Mouse (Mus musculus) heart, embryonic 16.5 days (tissue): Measurements from ENCODE around the gene Klhdc4. TPM values are rescaled to one million over a fixed set of nuclear protein-coding genes. Genes with fewer than 3 reads are reported as not detected.

Source experiments
- ATAC-seq: fragments of 200-750 bp; cut with Nextera tagmentation; replicated peaks from 2 replicates; pipeline ENCODE4 v1.8.0; 2017; ENCODE audit warnings: moderate number of reproducible peaks; ENCODE audit not compliant: insufficient read depth, low FRiP score; ENCODE audit errors: extremely low read depth
- H3K27ac ChIP-seq: fragments of 300-500 bp; sonication (generic); 2 replicates; pipeline ENCODE4 v1.5.1; 2014; ENCODE audit warnings: mild to moderate bottlenecking, low read length, control low read depth, moderate library complexity
- H3K27me3 ChIP-seq: fragments of 300-500 bp; sonication (generic); 2 replicates; pipeline ENCODE4 v1.6.1; 2014; ENCODE audit warnings: low read length, mixed read lengths; ENCODE audit not compliant: control insufficient read depth, insufficient read depth
- H3K36me3 ChIP-seq: fragments of 300-500 bp; sonication (generic); 2 replicates; pipeline ENCODE4 v1.6.1; 2014; ENCODE audit not compliant: control insufficient read depth, insufficient read depth
- H3K4me1 ChIP-seq: fragments of 300-500 bp; sonication (generic); 2 replicates; pipeline ENCODE4 v1.6.1; 2014; ENCODE audit warnings: low read length, mixed read lengths; ENCODE audit not compliant: control insufficient read depth, insufficient read depth
- H3K4me2 ChIP-seq: fragments of 300-500 bp; sonication (generic); 2 replicates; pipeline ENCODE4 v1.6.1; 2014; ENCODE audit warnings: low read depth, mild to moderate bottlenecking, control low read depth, low read length
- H3K4me3 ChIP-seq: fragments of 300-500 bp; sonication (generic); 2 replicates; pipeline ENCODE4 v1.5.1; 2014; ENCODE audit warnings: mild to moderate bottlenecking, control low read depth, low read length
- H3K9ac ChIP-seq: fragments of 300-500 bp; sonication (generic); 2 replicates; pipeline ENCODE4 v1.6.1; 2014; ENCODE audit warnings: low read length, control low read depth
- H3K9me3 ChIP-seq: fragments of 300-500 bp; sonication (generic); replicated peaks from 2 replicates; pipeline ENCODE4 v1.6.1; 2016; ENCODE audit warnings: low read length; ENCODE audit not compliant: control insufficient read depth
- WGBS: fragments of 180-500 bp; shearing (Covaris S2); extraction: QIAGEN DNeasy Blood & Tissue Kit; methylation state at CpG from one replicate; pipeline ENCODE4 v1.1.7; 2014; 5-methylcytosine and 5-hydroxymethylcytosine counted together
- polyA plus RNA-seq: library from polyadenylated mRNA; unstranded; fragments of >200 nt; fragmentation: Nextera tagmentation; extraction: Ambion mirVana; gene quantifications from 2 replicates; pipeline ENCODE4 v1.2.1, GENCODE M21; 2015

Klhdc4 gene
- polyA plus RNA-seq, result 25.6 and 27.0 TPM in 2 replicates

GRCm38 (mm10) chr8:121829048-121829776, at the start of gene Klhdc4:
Gene Klhdc4 (minus strand): TSS chr8:121829569.
- no peak within 1 kb of the TSS for H3K27ac ChIP-seq
- no peaks in the 10 kb centered on the region for H3K27me3 ChIP-seq
- H3K9me3 ChIP-seq, result no peaks in the 10 kb centered on the region
- WGBS, result under 1% methylated on average over 57 of the region's 68 CpGs
- no peaks in the 10 kb centered on the region for H3K36me3 ChIP-seq
- H3K4me1 ChIP-seq, result peaks cover 10% of the 10 kb centered on the region
- peak within 1 kb of the TSS; percentile 85 for H3K4me3 ChIP-seq
- peak within 1 kb of the TSS; percentile 69 for H3K4me2 ChIP-seq
- H3K9ac ChIP-seq, result peak within 1 kb of the TSS; percentile 85
- ATAC-seq, result peak; percentile 96

GRCm38 (mm10) chr8:121877828-121878480, 48.6 kb upstream of the Klhdc4 start:
- H3K9me3 ChIP-seq, result no peaks in the 10 kb centered on the region
- ATAC-seq, result no peak
- peaks cover 33% of the 10 kb centered on the region for H3K4me1 ChIP-seq
- no peak overlapping the region for H3K27ac ChIP-seq
- peaks cover 5% of the 10 kb centered on the region; the same call in 1 of the 2 replicates for H3K36me3 ChIP-seq
- 87% methylated on average over 7 of the region's 7 CpGs for WGBS
- H3K4me3 ChIP-seq, result no peak overlapping the region
- H3K4me2 ChIP-seq, result no peak overlapping the region
- H3K9ac ChIP-seq, result no peak overlapping the region
- no peaks in the 10 kb centered on the region for H3K27me3 ChIP-seq

GRCm38 (mm10) chr8:121877212-121877611, 47.8 kb upstream of the Klhdc4 start:
- no peaks in the 10 kb centered on the region; the same call in 1 of the 2 replicates for H3K36me3 ChIP-seq
- no peak overlapping the region for H3K27ac ChIP-seq
- no peak overlapping the region for H3K4me3 ChIP-seq
- H3K4me1 ChIP-seq, result peaks cover 38% of the 10 kb centered on the region
- 0 out of 2 replicates have a peak, but pooled peaks cover 4% of the 10 kb centered on the region for H3K27me3 ChIP-seq
- H3K4me2 ChIP-seq, result no peak overlapping the region
- H3K9me3 ChIP-seq, result no peaks in the 10 kb centered on the region
- no peak for ATAC-seq
- H3K9ac ChIP-seq, result no peak overlapping the region
- WGBS, result 57% methylated on average over 5 of the region's 5 CpGs

GRCm38 (mm10) chr8:121875517-121875916, 46.1 kb upstream of the Klhdc4 start:
- Histone ChIP-seq H3K4me2 (no peak overlapping the region), H3K9me3 (no peaks in the 10 kb centered on the region), H3K4me3 (no peak overlapping the region), H3K4me1 (peaks cover 27% of the 10 kb centered on the region), H3K27ac (peak overlapping the region; percentile 6; the same call in 1 of the 2 replicates), H3K36me3 (no peaks in the 10 kb centered on the region), H3K9ac (no peak overlapping the region), H3K27me3 (0 out of 2 replicates have a peak, but pooled peaks cover 4% of the 10 kb centered on the region)
- ATAC-seq, result peak; percentile 47; the same call in 1 of the 2 replicates
- 48% methylated on average over 9 of the region's 9 CpGs for WGBS

GRCm38 (mm10) chr8:121875045-121875444, 45.7 kb upstream of the Klhdc4 start:
- Histone ChIP-seq H3K9me3 (no peaks in the 10 kb centered on the region), H3K27ac (peak overlapping the region; percentile 6; the same call in 1 of the 2 replicates), H3K4me1 (peaks cover 26% of the 10 kb centered on the region), H3K27me3 (0 out of 2 replicates have a peak, but pooled peaks cover 4% of the 10 kb centered on the region), H3K4me2 (no peak overlapping the region), H3K4me3 (no peak overlapping the region), H3K36me3 (no peaks in the 10 kb centered on the region), H3K9ac (no peak overlapping the region)
- 36% methylated on average over 3 of the region's 3 CpGs for WGBS
- ATAC-seq, result no peak

- WGBS, result 41% methylated on average over 9 of the region's 9 CpGs
- no peak overlapping the region for H3K4me3 ChIP-seq
These were observed 44.7 kb upstream of the Klhdc4 start for GRCm38 (mm10) chr8:121874031-121874430.

GRCm38 (mm10) chr8:121871833-121872440, 42.6 kb upstream of the Klhdc4 start:
- H3K4me1 ChIP-seq, result peaks cover 26% of the 10 kb centered on the region
- H3K27me3 ChIP-seq, result 0 out of 2 replicates have a peak, but pooled peaks cover 4% of the 10 kb centered on the region
- H3K4me2 ChIP-seq, result peak overlapping the region; percentile 26; the same call in 1 of the 2 replicates
- 23% methylated on average over 10 of the region's 10 CpGs for WGBS
- no peaks in the 10 kb centered on the region for H3K36me3 ChIP-seq
- no peaks in the 10 kb centered on the region for H3K9me3 ChIP-seq
- no peak overlapping the region for H3K4me3 ChIP-seq
- 0 out of 2 replicates have a peak overlapping the region, but pooled peaks have one; percentile 8 for H3K9ac ChIP-seq
- no peak for ATAC-seq
- H3K27ac ChIP-seq, result no peak overlapping the region

More at GRCm38 (mm10) chr8:121874031-121874430, 44.7 kb upstream of the Klhdc4 start:
- Histone ChIP-seq H3K9me3 (no peaks in the 10 kb centered on the region), H3K36me3 (no peaks in the 10 kb centered on the region), H3K27me3 (0 out of 2 replicates have a peak, but pooled peaks cover 4% of the 10 kb centered on the region), H3K27ac (no peak overlapping the region), H3K4me1 (peaks cover 26% of the 10 kb centered on the region), H3K4me2 (no peak overlapping the region), H3K9ac (no peak overlapping the region)
- ATAC-seq, result peak; percentile 69

- Histone ChIP-seq H3K4me1 (peaks cover 20% of the 10 kb centered on the region), H3K27ac (no peak overlapping the region), H3K9ac (no peak overlapping the region), H3K9me3 (no peaks in the 10 kb centered on the region), H3K4me3 (no peak overlapping the region), H3K4me2 (no peak overlapping the region), H3K36me3 (no peaks in the 10 kb centered on the region), H3K27me3 (0 out of 2 replicates have a peak, but pooled peaks cover 4% of the 10 kb centered on the region)
- WGBS, result 76% methylated on average over 2 of the region's 2 CpGs
- no peak for ATAC-seq
These were observed 40.8 kb upstream of the Klhdc4 start for GRCm38 (mm10) chr8:121870190-121870589.
